Mouse (Mus musculus): ENCODE data around the gene Mgam.
"Not testable (repeated sequence)": the region's sequence is repeated elsewhere in the genome, so short reads cannot be mapped to it uniquely, and the experiment has no call there.

Mgam gene

DNA sequence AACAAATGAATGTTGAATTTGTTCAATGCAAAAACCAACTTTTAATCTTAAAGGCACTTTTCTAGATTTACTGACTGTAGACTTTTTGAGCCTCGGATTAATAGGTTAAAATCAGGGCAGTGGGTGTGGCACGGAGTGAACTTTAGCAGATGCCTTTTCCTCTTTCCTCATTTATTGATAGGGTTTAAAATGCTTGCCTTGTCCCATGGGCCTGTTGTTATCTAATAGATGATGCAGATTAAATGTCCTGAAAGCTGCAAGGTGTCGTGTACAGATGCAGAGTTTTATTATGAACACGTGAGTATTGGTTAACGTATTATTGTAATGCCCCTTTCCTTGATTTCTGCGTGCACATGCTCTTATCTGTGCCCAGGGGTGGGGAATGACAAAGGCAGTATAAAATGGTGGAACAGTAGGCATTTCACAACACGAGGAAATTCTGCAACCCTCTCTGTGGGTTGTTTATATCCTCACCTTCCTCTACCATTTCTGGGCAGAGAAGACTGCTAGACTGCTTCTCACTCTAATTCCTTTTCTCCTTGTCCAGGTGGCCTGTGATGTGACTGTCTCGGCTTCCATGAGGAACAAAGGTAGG is at the start of gene Mgam:
Gene Mgam (plus strand): TSS at position 426 of the 595 bp plus-strand sequence.
- no peak for DNase-seq

DNA sequence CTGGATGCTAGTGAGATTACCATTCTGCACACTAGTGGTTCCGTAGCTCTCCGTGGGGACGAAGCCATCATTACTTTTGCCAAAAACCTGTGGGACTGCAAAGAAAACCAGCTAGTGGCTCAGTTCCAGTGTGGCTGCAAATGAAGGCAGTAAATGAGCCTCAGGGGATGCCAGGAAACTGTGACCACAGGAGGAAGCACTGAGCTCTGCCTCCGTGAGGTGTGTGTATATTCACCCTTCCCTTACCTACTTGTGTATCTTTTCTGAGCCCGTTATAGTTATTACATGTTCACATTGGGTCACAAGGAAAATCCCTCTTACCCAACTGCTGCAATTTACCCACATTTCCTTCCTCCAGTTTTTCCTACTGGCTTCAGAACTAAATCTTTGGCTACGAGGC is 44.3 kb upstream of the Mgam start:
- no peak for DNase-seq

DNA sequence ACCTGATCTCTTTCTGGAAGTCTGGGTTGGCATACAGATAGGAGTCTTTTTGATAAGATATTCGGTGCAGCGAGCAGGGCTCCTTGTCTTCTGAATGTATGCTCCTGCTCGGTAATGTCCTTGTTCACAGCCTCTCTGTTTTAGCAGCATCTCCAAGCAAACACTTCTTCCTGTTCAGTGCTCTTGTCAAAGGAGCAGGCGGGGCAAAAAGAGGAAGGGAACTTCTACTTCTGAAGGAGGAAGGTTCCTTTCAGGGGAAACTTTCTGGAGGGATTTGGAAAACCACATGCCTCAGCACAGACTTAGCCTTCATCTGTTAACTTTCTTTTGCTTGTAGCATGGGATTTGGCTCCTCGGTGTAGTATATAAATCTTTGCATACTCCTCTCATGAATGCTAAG is 43.0 kb upstream of the Mgam start, which contains the start of gene Clec5a:
Gene Clec5a (minus strand): TSS at position 177 of the 400 bp plus-strand sequence.
- DNase-seq, result no peak

DNA sequence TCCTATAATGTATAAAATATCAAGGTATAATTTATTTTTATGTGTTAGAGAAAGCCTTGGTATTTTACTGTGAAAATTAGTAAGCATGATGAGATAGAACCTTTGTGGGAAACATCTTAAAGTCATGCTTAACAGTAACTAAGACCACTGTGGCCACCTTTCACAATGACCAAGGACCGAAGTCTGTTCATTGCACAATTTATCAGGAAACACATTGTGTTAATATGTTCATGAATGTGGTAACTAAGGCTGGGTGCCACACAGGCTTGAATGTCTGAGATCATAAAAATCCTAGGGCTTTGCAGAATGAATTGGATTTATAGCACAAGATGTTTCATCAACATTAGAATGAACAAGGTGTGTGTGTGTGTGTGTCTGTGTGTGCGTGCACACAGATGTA is 40.3 kb upstream of the Mgam start:
- DNase-seq, result no peak

DNA sequence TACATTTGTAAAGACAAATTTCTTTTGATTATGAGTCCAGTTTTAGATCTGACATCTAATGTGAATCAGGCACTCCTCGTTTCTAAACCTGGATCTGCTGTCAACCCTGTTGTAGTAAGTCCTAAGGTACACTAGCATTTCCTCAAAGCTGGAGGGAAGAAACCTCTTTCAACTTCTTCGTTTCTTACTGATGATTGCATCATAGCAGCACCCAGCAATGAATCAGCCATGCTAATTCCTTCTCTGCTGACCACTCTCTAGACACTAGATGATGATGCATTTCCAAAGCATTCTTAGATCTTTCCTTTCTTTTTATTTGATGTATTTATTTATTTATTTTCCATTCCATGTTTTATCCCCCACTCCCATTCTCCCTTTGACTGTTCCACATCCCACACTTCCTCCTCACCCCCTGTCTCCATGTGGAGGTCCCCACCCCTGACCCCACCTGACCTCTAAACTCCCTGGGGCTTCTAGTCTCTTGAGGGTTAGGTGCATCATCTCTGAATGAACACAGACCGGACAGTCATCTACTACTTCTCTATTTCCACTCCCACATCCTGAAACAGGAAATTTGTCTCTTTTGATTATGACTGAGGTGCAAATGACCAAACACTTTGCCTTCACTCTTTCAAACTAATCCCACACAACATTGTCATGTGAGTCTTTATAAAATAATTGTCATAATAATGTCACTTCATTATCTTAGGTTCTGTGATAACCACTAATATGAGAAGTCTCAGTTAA is 33.7 kb upstream of the Mgam start:
- DNase-seq, result no peak

DNA sequence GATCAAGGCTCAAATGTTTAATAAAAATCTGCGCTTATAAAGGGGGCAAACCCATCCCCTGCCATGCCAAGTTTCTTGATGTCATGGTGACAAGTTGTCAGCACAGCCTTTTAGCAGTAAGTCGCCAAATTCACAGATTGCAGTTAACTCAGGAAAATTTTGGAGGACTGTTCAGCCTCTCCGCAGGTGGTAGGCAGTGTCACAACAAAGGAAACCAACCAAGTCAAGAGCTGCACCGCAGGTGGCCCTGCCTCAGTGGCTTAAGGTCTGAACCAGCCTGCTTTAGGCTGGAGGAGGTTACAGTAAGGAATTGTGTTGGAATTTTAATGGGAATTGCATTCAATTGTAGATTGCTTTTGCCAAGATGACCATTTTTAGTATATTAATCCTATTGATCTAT is 30.1 kb upstream of the Mgam start:
- DNase-seq, result not testable (repeated sequence)

DNA sequence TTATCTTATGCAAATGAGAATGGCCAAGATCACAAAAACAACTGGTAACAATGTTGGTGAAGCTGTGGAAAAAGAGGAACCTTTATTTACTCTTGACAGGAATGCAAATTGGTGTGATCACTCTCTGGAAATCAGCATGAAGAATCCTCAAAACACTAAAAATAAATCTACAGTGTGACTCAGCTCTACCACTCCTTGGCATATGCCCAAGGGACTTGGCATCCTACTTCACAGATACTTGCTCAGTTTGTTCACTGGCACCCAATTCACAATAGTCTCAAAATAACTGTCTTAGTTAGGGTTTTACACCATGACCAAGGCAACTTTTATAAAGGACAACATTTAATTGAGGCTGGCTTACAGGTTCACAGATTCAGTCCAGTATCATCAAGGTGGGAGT is 21.2 kb upstream of the Mgam start:
- peak; percentile 30 for DNase-seq

DNA sequence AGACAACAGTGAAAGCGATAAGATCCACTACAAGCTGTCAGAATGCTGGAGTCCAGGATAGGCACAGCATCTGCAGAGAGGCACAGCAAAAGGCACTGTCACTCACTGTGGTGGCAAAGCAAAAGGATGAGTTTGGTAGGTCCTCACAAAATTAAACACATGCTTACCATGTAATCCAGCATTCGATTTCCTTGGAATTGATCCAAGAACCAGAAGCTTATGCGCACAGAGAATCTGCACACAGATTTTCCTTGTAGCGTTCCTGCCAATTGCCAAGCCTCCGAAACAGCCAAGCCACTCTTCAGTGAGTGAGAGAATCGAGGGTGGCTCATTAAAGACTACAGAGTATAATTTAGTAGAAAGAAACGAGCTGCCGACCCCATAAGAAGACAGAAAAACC is 18.4 kb upstream of the Mgam start:
- DNase-seq, result peak; percentile 12

DNA sequence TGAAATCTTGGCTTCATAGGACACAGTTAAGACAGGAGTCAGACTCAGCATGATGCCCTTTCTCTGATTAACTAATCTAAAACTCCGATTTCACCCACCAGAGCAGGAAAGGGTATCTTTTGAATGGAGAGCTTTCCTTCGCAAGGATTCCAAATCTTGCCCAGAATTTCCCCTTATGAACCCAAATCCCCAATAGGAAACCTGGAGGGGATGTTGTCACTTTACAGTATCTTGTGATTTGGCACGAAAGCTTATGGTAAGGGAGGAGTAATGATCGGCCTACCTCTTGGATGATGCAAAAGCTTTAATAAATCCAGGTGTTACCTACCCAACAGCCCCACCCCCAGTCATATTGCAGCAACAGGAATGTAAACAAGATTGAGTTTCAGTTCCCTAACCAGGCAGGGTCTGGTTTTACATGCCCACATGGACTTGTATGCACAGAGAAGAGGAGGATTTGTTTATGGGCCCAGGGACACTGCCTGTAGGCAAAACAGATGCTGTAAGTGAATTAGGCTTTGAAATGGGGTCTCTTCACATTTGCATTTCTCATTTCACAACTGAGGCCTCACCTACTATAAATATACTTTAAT is 15.3 kb upstream of the Mgam start, which contains the start of gene Tas2r138:
Gene Tas2r138 (minus strand): TSS at position 51 of the 593 bp plus-strand sequence.
- DNase-seq, result no peak

DNA sequence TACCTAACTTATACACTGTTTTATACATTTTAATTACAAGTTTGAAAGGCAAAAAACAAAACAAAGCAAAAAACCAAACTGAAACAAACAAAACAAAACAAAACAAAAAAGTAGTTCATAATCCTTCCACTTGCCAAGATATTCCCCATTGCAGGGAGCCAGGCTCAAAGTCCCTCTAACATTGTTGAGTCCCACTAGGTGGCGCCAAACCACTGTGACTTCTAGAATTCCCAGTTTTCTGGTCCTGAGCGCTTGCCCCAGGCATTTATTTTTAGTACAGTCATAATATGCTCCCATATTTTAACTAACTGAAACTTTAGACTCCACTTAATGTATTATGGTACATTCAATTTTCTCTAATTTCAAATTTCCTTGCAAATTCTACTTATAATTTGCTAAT is 10.7 kb upstream of the Mgam start:
- DNase-seq, result peak; percentile 88

DNA sequence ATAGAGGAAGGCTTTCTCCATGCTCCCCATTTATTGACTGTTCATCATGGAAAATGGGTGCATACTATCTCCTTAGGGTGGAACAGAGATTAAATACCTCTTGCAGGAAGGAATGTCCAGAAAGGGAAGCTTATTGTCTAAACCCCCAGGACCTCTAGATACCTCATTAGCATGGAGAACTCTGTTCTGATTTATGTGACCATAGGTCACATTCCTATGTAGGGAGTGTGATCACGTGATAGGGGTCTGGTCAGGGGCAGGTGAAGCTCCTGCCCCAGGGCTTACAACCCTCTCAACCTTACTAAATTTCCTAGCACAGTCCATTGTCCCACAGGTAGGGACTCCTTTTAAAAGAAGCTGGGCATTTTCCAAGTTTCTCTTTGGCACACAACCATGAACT is 2.5 kb upstream of the Mgam start:
- DNase-seq, result no peak

DNA sequence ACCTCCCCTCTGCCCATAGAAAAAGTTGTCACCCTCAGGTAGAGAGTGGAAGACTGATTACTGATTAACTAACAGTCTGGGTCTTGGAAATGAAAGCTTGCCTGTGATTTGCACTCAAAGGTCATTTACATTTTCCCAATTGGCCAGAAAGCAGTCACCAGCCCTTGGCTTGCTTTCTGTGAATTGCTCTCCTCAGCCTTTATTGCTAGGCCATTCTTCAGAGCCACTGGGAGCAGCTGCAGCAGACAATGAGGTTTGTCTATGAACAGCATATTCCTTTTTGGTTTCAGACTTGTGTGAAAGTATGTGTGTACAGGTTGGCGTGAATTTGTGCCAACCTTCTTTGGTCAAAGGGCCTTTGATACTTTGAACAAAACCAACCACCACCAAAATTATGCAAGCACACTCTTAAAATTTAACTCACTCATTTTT is 6.0 kb downstream of the Mgam start:
- DNase-seq, result no peak

DNA sequence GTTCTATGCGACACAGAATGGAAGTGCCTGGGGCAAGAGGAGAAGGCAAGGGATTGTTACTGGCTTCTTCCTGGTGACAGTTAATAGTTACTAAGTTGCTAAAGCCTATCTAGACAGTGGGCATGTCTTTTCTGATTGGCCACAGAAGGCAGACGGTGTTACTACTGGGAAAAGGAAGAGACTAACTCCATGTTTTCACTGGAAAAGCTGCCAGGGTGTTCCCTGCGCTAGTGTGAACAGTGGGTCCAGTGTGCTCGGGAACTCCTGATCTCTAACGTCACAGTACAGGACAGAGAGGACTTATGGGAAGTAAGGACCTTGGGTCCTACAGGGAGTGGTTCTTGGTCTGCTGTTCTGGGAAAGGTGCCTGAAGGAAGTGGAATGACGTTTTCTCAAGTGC is 6.9 kb downstream of the Mgam start:
- no peak for DNase-seq

DNA sequence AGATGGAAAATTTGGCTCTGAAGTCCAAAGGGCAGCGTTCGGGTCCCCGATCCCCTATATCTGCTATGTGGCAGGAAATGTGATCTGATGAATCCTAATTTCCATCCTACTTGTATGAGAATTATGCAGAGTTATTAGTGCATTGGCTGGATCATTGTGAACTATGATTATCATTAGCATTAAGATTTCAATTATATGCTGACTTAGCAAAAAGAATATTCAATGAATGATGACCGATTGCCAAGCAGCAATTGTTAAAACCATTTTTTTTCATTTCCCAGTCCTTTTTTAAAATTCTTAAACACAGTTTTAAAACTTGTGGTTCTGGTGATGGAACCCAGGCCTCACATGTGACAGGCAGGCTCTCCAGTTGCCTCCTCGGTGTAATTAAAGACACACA is 9.1 kb downstream of the Mgam start:
- no peak for DNase-seq

DNA sequence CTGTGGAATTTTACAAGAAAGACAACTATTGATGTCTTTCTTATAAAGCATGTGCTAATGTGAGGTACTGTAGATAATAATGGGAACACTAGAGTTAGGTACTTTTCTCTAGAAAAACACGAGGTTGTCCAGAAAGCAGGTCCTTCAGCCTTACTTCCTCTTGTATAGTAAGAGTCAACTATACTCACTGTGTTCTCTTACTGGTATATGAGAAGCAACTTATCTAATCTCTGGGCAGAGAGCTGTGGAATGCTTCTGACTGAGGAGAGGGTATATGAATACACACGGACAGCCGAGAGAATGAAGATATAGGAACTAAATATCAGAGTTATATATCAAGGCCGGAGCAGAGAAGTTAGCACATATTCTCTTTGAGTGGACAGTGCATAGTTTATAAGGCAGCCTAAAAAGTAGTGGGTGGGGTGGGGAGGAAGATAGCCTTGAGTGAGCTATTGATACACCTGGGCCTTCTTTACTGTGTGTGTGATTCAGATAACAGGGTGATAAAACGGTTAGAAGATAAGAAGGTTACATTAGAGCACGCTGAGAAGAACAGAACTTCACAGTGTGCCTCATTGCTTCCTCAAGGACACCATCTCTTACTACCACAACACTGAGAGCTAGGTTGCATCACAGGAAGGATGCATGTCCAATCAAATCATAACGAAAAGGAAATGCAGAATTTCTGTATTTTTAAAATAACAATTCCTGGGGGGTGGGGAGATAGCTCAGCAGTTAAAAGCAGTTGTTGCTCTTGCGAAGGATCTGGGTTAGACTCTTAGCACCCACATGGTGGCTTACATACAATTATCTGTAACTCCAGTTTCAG is 12.3 kb downstream of the Mgam start:
- DNase-seq, result no peak

DNA sequence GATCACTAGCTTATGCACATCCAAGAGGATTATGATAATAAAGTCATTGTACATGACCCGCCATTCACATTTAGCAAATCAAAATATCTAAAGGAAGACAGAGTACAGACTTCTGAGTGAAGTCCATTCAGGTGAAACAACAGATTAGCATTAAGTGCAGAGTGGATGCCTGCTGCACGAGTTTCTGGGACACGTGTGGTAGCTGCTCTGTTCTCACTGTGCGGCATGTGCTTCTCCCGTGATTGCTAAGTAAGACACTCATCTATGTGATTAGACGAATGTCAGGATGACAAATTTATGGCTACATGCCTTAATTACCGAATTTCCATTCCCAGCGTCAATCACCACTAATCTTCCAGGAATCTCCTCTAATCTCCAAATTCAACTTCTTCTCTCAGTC is 17.1 kb downstream of the Mgam start:
- no peak for DNase-seq

DNA sequence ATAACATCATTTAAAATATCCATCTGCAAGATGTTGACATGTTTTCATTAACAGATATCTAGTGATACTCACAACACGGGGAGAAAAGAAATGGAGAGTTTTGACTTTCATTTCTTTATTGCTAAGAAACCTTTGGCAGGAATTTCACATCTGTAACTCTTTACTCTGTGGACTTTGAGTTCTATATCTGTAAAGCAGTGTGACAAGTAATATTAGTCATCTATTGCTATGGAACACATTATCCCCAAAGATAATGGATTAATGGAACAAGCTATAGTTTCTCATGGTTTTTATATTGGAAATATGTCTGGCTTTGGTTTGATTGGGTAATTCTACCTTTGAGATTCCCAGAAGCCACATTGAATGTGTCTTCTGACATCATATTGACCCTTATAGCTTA is 22.3 kb downstream of the Mgam start:
- DNase-seq, result no peak

DNA sequence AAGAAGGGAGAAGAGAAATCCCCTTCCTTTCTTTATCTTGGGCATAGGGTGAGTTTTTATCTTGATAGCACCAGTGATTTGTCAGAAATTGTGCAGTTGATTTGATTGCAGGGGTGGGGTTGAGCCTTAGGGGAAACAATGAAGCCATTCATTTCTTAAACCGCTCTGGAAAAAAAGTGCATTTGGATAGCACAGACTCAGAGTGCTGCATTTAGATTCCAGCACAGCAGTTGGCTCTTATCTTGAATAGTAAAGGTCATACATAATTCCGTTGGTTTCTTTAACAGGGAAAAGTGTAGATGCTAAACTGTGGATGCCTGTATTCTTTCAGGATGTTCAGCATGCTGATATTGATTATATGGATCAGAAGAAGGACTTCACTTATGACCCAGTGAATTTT is 32.3 kb downstream of the Mgam start:
- no peak for DNase-seq

DNA sequence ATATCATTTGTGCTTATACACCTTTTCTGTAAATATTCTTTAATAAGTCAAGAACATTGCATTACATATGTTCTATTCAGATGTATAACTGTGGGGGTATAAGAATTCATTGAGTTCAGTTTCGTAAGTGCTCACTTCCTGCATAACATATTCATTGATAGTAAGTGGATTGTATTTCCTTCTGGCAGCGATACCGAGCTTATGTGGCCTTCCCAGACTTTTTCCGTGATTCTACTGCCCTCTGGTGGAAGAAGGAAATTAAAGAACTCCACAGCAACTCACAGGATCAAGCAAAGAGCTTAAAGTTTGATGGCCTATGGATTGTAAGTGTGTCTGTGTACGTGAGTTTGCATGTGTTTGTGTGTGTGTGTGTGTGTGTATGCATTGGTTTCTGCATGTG is 60.5 kb downstream of the Mgam start:
- peak; percentile 4 for DNase-seq

DNA sequence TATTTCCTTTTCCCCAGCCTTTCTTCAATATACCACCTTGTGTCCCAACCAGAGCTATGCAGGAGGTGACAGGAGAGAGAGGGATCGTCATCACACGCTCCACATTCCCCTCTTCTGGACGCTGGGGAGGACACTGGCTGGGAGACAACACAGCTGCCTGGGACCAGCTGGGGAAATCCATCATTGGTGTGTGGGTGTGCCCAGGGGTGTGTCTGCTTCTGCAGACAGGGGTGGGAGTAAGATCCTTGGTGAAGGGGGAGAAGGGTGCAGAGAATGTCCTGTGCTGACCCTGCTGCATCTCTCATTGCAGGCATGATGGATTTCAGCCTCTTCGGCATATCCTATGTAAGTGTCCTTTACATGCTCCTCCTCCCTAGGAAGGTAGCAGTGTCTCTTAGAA is 63.4 kb downstream of the Mgam start:
- DNase-seq, result not testable (repeated sequence)

DNA sequence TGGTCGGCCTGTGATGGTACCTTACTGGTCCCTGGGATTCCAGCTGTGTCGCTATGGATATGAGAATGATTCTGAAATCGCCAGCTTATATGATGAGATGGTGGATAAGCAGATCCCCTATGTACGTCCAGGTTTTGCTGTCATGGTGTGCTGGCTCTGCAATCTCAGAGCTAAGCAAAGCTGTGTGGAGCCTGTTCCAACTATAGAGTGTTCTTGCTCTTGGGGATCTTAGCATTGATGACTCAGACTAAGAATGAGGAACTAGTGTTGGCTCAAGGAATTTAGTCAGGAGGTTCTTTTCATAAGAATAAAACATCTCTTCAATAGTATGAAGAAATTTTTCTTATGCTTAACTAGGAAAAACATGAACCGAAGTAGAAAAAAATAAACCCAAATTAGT is 84.9 kb downstream of the Mgam start:
- DNase-seq, result not testable (repeated sequence)

DNA sequence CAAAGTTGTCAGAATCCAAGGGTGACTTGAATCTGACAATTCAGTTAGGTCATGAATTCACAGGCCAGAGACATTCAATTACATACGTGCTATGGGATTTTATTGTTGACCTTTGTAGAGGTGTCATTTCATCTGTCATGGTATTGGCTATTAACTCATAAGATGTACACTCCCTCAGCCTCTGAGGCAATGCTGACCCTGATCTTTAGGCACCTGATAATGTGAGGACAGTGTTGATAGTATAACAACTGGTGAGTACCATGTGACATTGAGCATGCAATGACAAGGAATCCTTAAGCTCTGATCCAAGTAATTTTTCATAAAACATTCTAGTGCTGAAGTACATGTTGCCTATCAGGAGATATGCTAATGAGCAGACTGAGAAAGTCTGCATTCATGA is 87.1 kb downstream of the Mgam start:
- DNase-seq, result no peak

DNA sequence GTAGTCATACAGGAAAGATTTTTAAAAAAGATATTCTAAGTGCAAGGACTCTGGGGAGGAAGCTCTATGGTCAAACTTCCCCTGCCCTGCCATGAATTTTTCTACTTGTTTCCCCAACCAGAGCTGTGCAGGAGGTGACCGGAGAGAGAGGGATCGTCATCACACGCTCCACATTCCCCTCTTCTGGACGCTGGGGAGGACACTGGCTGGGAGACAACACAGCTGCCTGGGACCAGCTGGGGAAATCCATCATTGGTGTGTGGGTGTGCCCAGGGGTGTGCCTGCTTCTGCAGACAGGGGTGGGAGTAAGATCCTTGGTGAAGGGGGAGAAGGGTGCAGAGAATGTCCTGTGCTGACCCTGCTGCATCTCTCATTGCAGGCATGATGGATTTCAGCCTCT is 99.9 kb downstream of the Mgam start:
- not testable (repeated sequence) for DNase-seq
